Mouse (Mus musculus): ENCODE data around the gene Gnaz. TPM values are rescaled to one million over a fixed set of nuclear protein-coding genes. Genes with fewer than 3 reads are reported as not detected.
"Not testable (repeated sequence)": the region's sequence is repeated elsewhere in the genome, so short reads cannot be mapped to it uniquely, and the experiment has no call there.

Gene Gnaz
- polyA plus RNA-seq, 1 experiment: 76.3 TPM

DNA sequence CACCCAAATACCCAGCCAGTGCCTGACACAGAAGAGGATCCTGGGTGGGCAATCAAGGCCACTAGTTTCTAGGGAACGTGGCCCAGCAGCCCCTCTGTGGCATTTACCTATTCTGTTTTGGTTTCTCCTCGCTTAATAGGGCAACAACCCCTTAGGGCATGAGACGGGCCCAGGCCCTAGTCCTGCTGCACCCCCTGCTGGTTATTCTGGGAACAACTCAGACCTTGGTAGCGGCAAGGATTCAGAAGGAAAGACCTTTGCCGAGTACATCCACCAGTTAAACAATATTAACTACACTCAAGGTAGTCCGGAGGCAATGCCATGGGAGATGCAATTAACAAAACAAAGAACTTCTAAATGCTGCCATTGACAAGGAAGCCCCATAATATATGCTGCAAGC is 54.2 kb downstream of the Gnaz start:
- DNase-seq (ENCODE audit: extremely low spot score in 1 of 2, low spot score in 1 of 2): peak; percentile 60 to 96

DNA sequence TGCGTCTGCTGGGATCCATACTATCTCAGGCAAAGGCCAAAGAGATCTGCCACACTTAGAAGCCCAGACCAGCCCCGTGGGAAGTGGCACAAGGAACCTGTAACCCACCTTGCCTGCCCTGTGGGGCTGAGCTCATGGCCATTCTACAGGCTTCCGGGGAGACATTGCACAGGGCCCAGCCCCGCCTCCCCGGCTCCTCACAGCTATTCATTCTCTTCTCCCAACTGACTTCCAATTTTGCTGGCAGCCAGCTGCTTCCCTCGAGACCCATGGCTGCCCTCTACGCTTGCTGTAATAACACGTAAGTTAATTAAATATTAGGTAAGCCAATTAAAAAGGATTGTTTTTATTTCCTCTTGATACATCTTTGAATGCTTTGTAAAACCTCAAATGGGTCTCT is 59.5 kb downstream of the Gnaz start:
- no peak for DNase-seq (ENCODE audit: extremely low spot score in 1 of 2, low spot score in 1 of 2)

DNA sequence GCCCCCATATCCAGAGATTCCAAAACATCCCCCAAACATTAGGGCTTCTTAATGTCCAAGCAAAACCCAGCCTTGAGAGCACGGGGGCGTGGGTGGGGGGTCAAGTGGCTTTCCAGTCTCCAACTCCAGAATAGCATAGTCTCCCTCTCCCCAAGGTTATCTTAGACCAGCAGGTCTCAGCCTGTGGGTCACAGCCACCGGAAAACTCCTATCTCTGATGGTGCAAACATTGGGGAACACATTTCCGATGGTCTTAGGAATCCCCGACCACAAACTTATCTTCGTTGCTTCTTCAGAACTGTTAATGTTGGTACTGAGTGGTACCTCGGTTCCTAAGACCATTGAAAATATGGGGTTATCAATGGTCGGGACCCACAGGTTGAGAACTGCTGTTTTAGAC is 61.8 kb downstream of the Gnaz start:
- no peak for DNase-seq (ENCODE audit: extremely low spot score in 1 of 2, low spot score in 1 of 2)

DNA sequence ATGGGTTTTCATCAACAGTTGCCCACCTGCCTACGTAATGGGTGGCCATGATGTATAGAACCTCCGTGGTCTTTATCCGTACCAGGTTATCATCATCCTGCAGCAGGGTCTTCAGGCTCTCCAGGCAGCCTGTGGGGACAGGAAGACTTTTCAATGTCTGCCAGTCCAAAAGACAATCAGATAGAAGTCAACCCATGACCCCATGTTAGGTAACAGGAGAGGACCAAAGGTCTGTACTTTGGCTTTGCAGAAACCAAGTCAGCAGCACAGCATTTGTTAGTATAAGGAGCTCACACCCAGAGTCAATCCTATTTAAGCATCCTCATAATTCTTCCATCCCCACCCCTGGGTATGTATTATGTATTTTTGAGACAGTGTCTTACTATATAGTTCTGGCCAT is 62.7 kb downstream of the Gnaz start:
- DNase-seq (ENCODE audit: extremely low spot score in 1 of 2, low spot score in 1 of 2): no peak

DNA sequence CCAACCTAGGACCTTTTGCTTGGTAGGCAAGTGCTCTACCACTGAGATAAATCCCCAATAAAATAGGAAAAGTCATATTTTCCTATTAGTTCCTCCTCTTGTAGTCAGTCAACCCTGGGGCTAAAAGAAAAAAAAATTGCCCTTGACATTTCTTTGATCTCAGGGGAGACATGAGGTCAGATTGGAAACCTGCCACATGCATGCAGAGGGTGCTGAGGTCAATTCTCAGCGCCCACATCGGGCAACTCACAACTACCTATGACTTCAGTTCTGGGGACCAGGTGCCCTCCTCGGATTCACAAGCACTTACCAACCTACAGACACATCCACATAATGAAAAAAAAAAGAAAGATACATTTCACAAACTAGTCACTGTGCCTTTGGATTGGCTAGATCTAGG is 63.3 kb downstream of the Gnaz start:
- DNase-seq (ENCODE audit: extremely low spot score in 1 of 2, low spot score in 1 of 2): no peak

DNA sequence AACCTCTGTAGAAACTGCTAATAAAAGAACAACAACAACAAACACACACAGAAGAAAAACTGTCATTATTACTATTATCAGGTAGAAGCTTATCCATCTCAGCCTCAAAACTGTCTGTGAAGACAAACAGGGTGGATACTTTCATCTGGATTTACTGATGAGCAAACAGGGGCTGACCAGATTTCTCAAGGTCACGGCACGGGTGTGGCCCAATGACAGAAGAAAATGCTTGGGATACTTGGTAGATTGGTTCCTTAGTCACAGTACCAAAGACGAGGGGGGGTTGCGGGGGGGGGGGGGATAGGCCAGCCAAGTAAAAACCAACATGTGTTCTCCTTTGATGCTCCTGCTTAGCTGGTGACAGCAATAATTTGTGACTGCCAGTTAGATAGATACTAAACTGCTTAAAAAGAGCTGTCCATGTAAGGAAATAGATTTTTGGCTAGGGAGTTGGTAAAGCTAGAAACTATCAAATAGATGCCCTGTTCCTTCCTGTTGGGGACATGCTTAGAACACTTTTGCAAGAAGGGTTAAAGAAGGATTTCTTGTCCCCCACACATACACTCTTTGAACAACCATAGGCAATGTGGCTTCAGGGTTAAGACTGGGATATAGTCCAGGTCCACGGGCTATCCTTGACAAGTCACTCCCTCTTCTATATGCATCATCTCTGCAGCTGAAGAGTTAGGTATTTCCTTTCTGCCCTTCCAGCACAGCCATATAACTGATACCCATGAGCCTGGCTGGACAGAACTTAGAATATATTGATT is 64.6 kb downstream of the Gnaz start:
- no peak for DNase-seq (ENCODE audit: extremely low spot score in 1 of 2, low spot score in 1 of 2)

DNA sequence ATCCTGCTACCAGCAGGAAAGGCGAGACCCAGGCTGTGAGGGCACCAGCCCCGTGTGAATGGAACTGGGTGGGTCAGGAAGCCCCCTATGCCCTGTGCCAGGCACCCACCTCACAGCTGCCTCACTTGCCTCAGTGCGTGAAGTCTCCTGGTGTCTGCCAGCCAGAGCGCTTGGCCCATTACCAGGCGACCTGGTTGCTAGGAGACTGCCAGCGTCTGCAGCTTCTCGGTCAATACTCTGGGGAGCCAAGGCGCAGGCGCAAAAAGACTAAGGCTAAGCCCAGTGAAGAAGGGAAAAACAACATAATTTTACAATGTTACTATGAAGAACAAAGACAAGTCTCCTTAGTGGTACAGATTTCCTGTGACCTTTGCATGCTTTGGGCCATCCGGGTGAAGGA is 65.4 kb downstream of the Gnaz start, which contains the start of gene Rsph14:
Rsph14 (minus strand) TSS at position 192 of the 400 bp plus-strand sequence.
- DNase-seq (ENCODE audit: extremely low spot score in 1 of 2, low spot score in 1 of 2): peak; percentile 70 to 91

DNA sequence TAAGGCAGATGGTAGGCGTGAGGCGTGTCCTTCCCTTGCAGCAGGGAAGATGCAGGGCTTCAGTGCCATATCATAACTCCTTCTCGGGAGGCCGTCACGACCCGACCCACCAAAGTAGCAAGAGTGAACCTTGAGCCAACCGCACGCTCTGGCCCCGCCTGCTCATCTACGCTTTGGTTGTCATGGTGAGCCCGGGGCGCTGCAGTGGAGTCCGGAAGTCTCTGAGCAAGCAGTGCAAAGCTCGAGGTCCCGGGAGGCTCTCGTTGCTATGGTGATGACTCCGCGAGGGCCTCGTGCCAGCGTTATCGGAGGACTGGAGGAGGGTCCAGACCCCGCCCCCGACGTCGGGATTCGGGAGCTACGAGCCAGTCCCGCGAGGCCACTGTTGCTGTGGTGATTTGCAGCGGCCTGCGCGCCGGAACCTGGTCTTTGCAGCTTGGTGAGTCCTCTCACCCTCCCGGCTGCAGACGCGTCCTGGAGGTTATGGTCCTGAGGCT is 70.0 kb downstream of the Gnaz start, which contains the start of gene Rab36:
Rab36 (plus strand) TSS at position 176 of the 497 bp plus-strand sequence.
- DNase-seq (ENCODE audit: extremely low spot score in 1 of 2, low spot score in 1 of 2): peak; percentile 94 to 96

DNA sequence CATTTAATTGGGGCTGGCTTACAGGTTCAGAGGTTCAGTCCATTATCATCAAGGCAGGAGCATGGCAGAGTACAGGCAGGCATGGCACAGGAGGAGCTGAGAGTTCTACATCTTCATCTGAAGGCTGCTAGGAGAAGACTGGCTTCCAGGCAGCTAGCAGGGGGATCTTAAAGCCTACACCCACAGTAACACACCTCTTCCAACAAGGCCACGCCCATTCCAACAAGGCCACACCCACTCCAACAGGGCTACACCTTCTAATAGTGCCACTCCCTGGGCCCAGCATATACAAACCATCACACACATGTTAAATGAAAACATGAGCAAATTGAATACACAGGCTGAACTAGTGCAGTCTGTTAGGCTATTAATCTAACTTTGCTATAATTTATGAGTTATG is 75.1 kb downstream of the Gnaz start:
- DNase-seq (ENCODE audit: extremely low spot score in 1 of 2, low spot score in 1 of 2): not testable (repeated sequence)

DNA sequence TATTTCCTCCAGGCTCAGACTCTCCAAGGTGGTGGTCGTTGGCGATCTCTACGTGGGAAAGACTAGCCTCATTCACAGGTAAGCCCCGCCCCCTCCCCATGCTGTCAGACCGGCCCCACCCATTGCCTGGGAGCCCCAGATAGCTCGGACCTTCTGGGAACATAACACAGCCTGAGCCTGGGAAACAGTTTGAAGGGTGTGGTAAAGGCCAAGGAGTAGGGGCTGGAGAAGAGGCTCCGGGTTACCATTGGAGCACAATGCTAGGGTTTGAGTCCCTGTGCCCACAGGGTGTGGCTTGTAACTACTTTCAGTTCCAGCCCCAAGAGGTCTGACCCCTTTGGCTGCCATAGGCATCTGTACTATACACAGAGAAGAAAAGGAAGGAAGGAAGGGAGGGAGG is 77.5 kb downstream of the Gnaz start:
- no peak for DNase-seq (ENCODE audit: extremely low spot score in 1 of 2, low spot score in 1 of 2)

DNA sequence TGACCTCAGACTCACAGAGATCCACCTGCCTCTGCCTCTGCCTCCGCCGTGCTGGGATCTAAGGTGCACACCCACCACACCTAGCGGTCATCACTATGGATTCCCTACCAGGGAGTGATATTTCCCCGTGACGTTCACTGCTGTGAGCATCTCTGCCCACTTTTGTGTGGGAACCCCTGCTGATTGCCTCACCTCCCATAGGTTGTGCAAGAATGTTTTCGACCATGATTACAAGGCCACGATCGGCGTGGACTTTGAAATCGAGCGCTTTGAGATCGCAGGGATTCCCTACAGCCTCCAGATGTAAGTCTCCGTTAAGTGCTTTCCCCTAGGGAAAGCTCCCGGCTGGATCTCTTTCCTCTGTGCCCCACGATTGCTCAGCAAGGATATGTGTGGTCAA is 78.9 kb downstream of the Gnaz start:
- no peak for DNase-seq (ENCODE audit: extremely low spot score in 1 of 2, low spot score in 1 of 2)

DNA sequence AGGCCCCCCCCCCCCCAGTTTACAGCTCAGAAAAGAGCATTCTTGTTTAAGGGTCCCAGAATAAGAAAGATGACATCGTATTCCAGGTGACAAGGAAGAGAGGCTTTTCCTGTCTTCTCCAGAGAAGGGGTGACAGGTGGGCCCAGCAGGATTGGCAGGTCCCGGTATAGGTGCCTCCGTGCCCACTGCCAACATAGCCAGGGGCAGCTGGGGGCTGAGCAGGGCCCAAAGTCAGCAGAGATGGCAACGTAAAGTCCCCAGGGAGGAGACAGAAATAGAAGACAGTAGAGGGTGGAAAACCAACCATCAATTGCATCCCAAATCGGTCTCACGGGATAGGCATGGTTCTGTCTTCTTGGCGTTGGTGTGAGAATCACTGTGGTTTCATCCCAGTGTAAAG is 81.7 kb downstream of the Gnaz start:
- no peak for DNase-seq (ENCODE audit: extremely low spot score in 1 of 2, low spot score in 1 of 2)

DNA sequence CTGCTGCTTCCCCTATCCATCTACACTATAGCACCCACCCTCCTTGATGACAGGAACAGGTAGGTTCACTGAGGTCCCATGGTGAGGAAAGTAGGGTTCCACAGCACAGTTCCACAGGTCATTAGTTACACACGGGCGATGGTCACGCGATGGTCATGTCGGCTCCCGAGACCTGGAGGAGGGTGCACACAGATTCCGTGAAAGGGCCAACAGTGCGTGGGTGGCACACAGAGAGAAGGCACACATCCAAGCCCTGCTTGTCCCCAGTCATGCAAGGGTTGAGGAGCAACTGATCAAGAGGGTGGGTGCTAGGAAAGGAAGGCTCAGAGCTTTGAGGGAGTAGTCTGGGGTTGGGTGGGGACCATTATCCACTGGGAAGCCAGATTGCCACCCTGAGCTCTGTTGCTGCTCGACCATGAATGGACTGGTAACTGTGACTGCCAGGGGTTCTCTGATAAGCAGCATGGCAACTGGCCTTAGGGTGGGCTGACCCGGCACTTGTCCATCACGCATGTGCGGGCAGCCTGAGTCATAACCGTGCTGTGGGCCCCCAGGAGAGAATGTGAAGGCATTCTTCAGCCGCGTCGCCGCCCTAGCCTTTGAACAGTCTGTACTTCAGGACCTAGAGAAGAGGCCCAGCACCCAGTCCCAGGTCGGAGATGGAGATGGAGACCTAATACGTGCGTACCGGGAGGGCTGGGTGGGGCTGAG is 84.5 kb downstream of the Gnaz start:
- no peak for DNase-seq (ENCODE audit: extremely low spot score in 1 of 2, low spot score in 1 of 2)

DNA sequence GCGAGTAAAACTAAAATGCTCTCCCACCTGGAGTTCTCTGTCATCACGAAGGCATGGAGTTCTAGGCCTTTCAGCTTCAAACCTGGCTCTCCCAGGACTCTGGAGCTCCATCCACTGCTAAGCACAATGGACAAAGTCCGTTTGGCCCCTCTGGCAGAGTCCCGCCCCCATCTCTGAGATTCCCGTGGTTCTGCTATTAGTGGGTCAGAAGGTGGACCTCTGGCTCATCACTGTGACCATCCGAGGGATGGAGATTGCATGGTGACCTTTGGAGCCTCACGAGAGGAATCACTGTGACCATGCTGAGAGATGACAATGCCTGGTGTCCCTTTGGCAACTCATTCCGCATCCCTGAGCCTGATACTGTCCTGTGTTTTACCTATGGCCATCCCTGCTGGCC is 85.9 kb downstream of the Gnaz start:
- no peak for DNase-seq (ENCODE audit: extremely low spot score in 1 of 2, low spot score in 1 of 2)

DNA sequence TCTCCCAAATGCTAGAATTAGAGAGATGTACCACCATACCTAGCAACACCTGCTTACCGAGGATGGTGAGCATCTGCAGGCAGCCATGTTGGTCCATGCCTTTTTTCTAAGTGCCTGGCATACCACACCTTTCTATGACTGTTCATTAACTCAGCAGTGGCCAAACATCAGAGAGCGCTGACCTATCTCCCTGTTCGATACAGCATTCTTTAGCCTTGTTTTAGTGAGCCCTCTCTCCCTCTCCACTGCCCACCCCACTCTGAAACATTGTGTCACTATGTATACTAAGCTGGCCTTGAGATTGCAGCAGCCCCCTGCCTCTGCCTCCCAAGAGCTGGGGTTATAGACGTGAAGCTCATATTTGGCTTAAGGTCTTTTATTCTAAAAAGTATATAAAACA is 86.7 kb downstream of the Gnaz start:
- DNase-seq (ENCODE audit: extremely low spot score in 1 of 2, low spot score in 1 of 2): no peak

DNA sequence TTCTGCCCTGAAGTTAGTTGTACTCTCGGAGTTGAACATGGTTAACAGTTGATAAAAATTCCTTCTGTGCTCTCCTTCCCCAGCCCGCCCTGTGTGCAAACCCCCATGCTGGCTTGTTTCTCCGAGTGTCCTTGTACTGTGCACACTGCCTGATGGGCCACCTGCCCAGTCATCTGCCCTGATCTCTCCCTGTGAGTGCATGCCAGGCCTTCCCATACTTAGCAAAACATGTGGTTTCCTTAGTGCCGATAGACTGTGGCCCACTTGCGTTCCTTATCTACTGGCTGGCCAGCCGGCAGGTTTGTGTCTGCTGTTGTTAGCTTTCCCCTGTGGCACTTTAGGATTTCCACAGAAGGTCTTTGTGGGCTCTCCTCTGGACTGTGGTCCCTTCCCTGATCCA is 87.1 kb downstream of the Gnaz start:
- no peak for DNase-seq (ENCODE audit: extremely low spot score in 1 of 2, low spot score in 1 of 2)

DNA sequence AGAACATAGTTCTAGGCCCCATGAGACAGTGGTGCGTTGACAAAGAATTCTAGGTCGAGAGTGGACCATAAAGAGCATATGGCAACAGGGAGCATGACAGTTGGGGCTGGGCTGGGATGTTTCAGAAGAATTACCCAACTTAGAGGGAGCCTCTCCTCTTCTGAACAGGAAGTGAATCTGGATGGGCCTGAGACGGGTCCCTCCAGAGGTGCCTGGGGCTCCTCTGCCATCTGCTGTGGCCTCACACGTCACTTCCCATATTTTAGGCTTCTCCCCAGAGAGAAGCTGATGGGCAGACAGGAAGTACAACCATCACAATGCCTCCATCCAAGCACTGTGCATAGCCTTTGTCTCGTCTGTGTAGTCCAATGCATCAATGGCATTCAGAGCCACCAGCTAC is 88.7 kb downstream of the Gnaz start:
- no peak for DNase-seq (ENCODE audit: extremely low spot score in 1 of 2, low spot score in 1 of 2)

DNA sequence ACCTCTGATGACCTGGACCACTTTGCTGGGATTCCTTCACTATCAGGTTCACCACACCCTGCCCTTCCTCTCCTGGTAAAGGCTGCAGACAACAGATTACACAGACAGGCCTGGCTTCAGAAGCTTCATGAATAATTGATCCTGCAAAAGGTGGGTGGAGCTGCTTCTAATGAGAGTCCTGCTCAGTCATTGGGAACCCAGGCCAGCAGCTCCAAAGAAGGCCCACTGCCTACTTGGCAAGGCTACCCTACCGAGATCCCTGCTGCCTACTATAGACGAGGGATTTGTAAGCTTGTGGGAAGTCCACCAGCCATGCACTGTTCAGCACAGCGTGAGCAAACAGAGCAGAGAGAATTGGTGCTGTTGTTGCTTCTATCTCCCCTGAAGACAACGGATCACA is 89.3 kb downstream of the Gnaz start:
- peak in 1 of 2 experiments; percentile 47 for DNase-seq (ENCODE audit: extremely low spot score in 1 of 2, low spot score in 1 of 2)

DNA sequence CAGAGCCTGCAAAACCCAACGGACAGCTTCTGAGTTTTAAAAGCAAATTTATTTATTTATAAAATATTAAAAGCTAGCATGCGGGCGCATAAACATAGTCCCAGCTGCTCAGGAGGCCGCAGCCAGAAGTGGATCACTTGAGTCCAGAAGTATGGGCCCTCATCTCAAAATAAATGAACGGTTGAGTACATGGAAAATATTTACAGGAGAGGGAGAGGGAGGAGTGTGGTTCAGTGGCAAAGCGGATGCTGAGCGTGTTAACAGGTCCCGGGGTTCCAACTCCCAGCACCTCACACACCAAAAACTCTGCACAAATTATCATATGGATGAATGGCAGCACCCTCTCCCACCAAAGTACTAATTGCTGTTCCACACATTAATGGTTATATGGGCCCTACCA is 91.4 kb downstream of the Gnaz start:
- no peak for DNase-seq (ENCODE audit: extremely low spot score in 1 of 2, low spot score in 1 of 2)

DNA sequence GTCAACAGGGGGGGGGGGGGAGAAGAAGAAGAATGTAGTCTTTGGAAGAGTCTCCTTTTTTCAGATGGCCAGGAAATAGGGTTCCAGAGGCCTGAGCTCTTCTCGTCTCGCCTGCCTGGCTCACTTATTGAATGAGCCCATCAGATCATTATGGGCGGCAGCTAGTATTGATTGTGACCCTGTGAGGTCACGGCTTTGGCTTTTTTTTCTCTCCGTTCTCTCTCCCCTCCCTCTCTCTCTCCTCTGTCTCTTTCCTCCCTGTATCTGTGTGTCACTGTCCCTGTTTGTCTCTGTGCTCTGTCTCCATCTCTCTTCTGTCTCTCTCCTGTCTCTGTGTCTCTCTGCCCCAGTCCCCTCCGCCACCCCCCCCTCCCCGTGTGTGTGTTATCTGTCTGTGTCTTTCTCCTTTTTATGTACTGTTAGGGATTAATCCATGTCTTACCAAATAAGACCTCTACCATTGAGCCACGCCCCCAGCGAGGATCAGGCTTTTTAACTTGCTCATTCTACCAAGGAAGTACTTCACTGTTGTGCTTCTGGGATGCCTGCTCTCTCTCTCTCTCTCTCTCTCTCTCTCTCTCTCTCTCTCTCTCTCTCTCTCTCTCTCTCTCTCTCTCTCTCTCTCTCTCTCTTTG is 91.9 kb downstream of the Gnaz start:
- DNase-seq (ENCODE audit: extremely low spot score in 1 of 2, low spot score in 1 of 2): no peak

DNA sequence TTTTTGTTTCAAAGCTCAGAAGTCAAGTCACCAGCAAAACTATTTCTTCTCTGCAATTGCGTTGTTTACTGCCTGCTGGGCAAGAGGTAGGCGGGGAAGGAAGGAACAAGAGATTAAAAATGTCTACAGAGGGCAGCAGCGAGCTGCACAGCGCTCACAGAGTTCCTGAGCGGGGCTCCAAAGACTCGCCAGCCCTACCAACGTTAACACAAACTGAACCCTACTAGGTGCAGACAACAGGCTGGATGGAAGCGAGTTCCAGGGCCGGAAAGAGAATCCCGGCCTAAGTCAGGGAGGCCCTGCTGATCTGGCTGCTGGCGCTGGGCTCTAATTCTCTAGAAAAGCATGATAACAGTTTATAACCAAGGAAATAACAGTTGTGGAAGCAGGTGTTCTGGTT is 92.4 kb downstream of the Gnaz start:
- DNase-seq (ENCODE audit: extremely low spot score in 1 of 2, low spot score in 1 of 2): peak; percentile 54 to 91
